Mouse (Mus musculus) lung, embryonic 16.5 days (tissue): ENCODE results near the gene Mcm3. TPM values are rescaled to one million over a fixed set of nuclear protein-coding genes. Genes with fewer than 3 reads are reported as not detected.
"Not testable (repeated sequence)": the region's sequence is repeated elsewhere in the genome, so short reads cannot be mapped to it uniquely, and the experiment has no call there.

Experiments used
- ATAC-seq: fragments of 200-750 bp; cut with Nextera tagmentation; 2 replicates; pipeline ENCODE4 v1.8.0; 2017; ENCODE audit warnings: low read depth, mild to moderate bottlenecking, moderate library complexity
- H3K27ac ChIP-seq: fragments of 300-500 bp; sonication (generic); 2 replicates; pipeline ENCODE4 v1.5.1; 2014; ENCODE audit warnings: mild to moderate bottlenecking, control low read depth, low read length
- H3K27me3 ChIP-seq: fragments of 300-500 bp; sonication (generic); 2 replicates; pipeline ENCODE4 v1.6.1; 2014; ENCODE audit warnings: low read depth, low read length, mixed read lengths; ENCODE audit not compliant: control insufficient read depth, insufficient read depth
- H3K36me3 ChIP-seq: fragments of 300-500 bp; sonication (generic); 2 replicates; pipeline ENCODE4 v1.6.1; 2014; ENCODE audit warnings: low read length; ENCODE audit not compliant: control insufficient read depth, insufficient read depth
- H3K4me1 ChIP-seq: fragments of 300-500 bp; sonication (generic); replicated peaks from 2 replicates; pipeline ENCODE4 v1.6.1; 2014; ENCODE audit warnings: low read length, mixed read lengths; ENCODE audit not compliant: control insufficient read depth, insufficient read depth
- H3K4me2 ChIP-seq: fragments of 300-500 bp; sonication (generic); 2 replicates; pipeline ENCODE4 v1.6.1; 2014; ENCODE audit warnings: low read depth, low read length, control low read depth
- H3K4me3 ChIP-seq: fragments of 300-500 bp; sonication (generic); 2 replicates; pipeline ENCODE4 v1.5.1; 2014; ENCODE audit warnings: mild to moderate bottlenecking, low read length, control low read depth
- H3K9ac ChIP-seq: fragments of 300-500 bp; sonication (generic); 2 replicates; pipeline ENCODE4 v1.6.1; 2014; ENCODE audit warnings: low read length, control low read depth
- H3K9me3 ChIP-seq: fragments of 300-500 bp; sonication (generic); 2 replicates; pipeline ENCODE4 v1.6.1; 2016; ENCODE audit warnings: low read length; ENCODE audit not compliant: control insufficient read depth
- WGBS: fragments of 180-500 bp; shearing (Covaris S2); extraction: QIAGEN DNeasy Blood & Tissue Kit; methylation state at CpG from one replicate; pipeline ENCODE4 v1.1.7; 2014; 5-methylcytosine and 5-hydroxymethylcytosine counted together
- polyA plus RNA-seq: library from polyadenylated mRNA; unstranded; fragments of >200 nt; fragmentation: Nextera tagmentation; extraction: Ambion mirVana; gene quantifications from 2 replicates; pipeline ENCODE4 v1.2.1, GENCODE M21; 2015

The Mcm3 gene
- polyA plus RNA-seq, 1 experiment from 2014 or later, result 165 TPM

DNA sequence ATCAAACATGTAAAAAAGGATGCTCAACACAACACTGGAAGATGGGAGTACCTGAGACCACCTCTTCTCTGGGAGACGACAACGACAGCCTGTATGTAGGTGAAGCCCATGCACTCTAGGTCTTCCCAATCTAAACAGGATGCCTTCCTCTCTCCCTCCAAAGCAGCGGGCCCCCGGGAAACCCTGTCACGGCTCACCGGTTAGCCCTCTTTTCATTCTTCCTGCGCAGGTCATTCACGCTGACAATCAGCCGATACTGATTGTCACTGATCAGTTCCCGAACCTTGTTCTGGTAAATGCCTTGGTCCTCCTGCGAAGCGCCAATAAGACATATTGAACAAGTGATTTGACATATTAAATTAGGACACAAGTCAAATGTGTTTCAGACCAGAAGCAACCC lies 2.5 kb downstream of the Mcm3 start:
- Histone ChIP-seq H3K36me3 (peaks cover 33% of the 10 kb centered on the region), H3K4me1 (peaks cover 12% of the 10 kb centered on the region), H3K27me3 (no peaks in the 10 kb centered on the region), H3K4me2 (no peak overlapping the region), H3K27ac (peak overlapping the region; percentile 6; the same call in 1 of the 2 replicates), H3K4me3 (no peak overlapping the region), H3K9me3 (no peaks in the 10 kb centered on the region), H3K9ac (no peak overlapping the region)
- no peak for ATAC-seq
- 82% methylated on average over 12 of the region's 12 CpGs for WGBS

DNA sequence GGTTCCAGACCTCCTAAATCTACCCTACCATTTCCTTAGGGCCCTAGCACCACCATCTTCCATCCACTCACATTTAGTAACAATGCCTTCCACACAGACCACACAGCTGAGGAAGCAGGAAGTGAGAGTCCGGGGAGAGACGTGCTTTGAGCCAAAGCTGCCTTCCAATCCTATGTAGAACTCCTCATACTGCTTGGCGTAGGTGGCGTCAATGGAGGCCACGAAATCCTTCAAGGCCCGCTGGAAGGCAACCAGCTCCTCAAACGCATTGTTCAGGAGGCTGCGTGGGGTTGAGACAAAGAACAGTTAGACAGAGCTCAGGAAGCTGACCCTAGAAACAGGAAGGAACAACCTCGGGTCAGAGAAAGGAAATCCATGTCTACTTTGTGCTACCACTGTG lies 2.9 kb downstream of the Mcm3 start:
- peaks cover 12% of the 10 kb centered on the region for H3K4me1 ChIP-seq
- H3K4me3 ChIP-seq, result no peak overlapping the region
- no peak overlapping the region for H3K9ac ChIP-seq
- H3K27me3 ChIP-seq, result no peaks in the 10 kb centered on the region
- H3K36me3 ChIP-seq, result peaks cover 37% of the 10 kb centered on the region
- 85% methylated on average over 9 of the region's 9 CpGs for WGBS
- ATAC-seq, result no peak
- H3K27ac ChIP-seq, result peak overlapping the region; percentile 55
- no peaks in the 10 kb centered on the region for H3K9me3 ChIP-seq
- H3K4me2 ChIP-seq, result no peak overlapping the region

DNA sequence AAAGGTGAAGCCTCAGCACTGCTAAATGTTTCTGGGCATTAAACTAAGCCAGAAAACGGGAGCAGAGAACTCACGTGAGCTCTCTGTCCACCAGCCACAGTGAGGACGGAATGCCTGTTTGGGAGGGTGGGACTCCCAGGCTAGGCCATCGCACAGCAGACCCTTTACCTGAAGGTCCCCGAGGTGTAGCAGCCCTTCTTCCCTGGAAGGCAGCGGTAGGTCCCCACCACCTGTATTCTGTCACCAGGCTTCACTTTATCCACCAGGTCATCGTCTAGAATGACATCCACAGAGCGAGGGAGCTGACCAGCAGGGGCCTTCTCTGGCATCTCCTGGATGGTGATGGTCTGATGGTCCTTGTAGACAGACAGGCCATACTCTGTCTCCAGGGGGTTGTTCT lies 5.6 kb downstream of the Mcm3 start:
- H3K9me3 ChIP-seq, result no peaks in the 10 kb centered on the region
- H3K27me3 ChIP-seq, result no peaks in the 10 kb centered on the region
- 86% methylated on average over 8 of the region's 8 CpGs for WGBS
- H3K4me3 ChIP-seq, result no peak overlapping the region
- H3K36me3 ChIP-seq, result peaks cover 52% of the 10 kb centered on the region
- no peak overlapping the region for H3K27ac ChIP-seq
- H3K4me1 ChIP-seq, result peaks cover 12% of the 10 kb centered on the region
- H3K4me2 ChIP-seq, result no peak overlapping the region
- no peak for ATAC-seq
- H3K9ac ChIP-seq, result no peak overlapping the region

DNA sequence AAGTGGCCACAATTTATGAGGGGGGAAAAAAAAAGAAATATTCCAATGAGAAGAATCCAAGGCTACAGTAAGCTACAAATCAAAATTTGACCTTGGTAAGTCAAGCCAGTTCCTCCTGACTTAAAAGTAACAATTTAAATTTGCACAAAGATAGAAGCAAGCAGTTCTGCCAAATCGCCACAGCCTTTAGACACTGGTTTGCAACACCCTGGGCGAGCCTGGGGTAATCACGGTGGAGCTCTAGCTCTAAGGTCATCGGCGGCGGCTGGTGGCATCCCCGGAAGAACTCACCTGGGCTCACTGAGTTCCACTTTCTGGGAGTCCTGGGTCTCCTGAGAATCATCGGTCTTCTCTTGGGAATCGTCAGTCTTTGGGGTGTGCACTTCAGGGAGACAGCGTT lies 15.6 kb downstream of the Mcm3 start:
- ATAC-seq, result no peak
- no peaks in the 10 kb centered on the region for H3K4me1 ChIP-seq
- 90% methylated on average over 10 of the region's 10 CpGs for WGBS
- no peak overlapping the region for H3K4me3 ChIP-seq
- H3K9ac ChIP-seq, result no peak overlapping the region
- no peaks in the 10 kb centered on the region for H3K27me3 ChIP-seq
- no peaks in the 10 kb centered on the region for H3K9me3 ChIP-seq
- peaks cover 59% of the 10 kb centered on the region for H3K36me3 ChIP-seq
- H3K4me2 ChIP-seq, result no peak overlapping the region
- H3K27ac ChIP-seq, result no peak overlapping the region

DNA sequence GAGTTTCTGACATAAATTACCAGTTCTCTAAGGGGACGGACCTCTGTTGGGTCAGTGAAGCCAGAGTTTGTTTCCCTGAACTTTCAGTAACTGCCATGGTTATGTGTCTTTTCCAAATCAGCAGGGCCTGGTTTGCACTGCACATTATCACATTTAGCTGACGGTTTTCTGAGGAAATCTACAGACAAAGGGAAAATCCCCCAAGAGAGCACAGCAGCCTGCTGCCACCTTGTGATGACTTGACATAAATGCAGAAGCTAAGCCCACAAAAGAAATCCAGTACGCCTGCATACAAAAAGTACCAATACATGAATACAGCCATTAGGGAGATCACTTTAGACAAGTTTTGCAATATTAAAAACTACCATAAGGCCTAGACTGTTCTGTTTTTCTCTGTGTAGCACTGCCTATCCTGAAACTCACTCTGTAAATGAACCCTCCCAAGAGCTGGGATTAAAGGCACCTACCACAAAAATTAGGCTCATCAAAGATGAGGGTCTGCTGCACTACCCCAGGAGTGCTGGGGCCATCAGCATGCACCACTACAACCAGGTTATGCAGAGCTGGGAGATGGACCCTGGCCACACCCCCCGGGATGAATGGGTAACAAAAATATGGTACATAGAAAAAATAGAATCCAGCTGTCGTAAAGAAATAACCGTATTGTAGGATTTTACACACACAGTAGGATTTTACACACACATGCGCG lies 18.3 kb downstream of the Mcm3 start:
- Histone ChIP-seq H3K9me3 (no peaks in the 10 kb centered on the region), H3K4me3 (no peak overlapping the region), H3K4me2 (no peak overlapping the region), H3K9ac (no peak overlapping the region), H3K27me3 (no peaks in the 10 kb centered on the region), H3K36me3 (peaks cover 37% of the 10 kb centered on the region), H3K4me1 (no peaks in the 10 kb centered on the region), H3K27ac (no peak overlapping the region)
- no peak for ATAC-seq
- WGBS, result 80% methylated on average over 8 of the region's 8 CpGs

DNA sequence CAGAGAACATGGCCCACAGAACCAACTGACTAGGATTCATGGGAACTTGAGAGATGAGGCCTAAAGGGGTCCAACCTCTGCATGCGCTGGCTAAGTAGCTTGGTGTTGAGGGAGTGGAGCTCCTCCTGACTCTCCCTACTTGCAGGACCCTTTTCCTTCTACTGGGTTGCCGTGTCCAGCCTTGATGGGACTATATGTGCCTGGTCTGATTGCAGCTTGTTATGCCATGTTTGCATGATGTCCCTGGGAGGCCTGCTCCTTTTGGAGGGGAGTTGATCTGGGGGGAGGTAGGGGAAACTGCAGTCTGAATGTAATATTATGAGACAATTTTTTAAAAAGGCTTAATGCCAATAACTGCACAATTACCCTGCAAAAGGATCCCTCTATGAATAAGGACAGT lies 18.8 kb downstream of the Mcm3 start:
- Histone ChIP-seq H3K4me2 (no peak overlapping the region), H3K27me3 (no peaks in the 10 kb centered on the region), H3K9ac (no peak overlapping the region), H3K9me3 (no peaks in the 10 kb centered on the region), H3K27ac (no peak overlapping the region), H3K4me1 (no peaks in the 10 kb centered on the region), H3K36me3 (peaks cover 31% of the 10 kb centered on the region), H3K4me3 (no peak overlapping the region)
- WGBS, result 77% methylated on average over 2 of the region's 2 CpGs
- no peak for ATAC-seq

DNA sequence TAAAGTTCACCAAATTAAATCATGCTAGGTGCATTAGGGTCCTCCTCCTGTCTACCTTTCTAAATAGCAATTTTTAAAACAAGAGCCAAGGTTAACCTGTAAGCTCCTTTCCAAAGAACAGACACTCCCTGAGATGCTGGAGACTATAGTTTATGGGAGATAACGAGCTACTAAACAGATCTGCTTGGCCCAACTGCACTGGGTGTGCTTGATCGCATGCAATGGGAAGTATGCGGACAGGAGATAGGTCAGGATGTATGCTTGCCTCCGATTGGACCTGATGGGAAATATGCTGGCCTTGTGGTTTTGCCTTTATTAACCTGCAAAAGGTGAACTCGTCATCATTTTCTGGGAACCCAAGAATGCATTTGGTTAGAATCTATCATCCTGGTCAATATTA lies 24.9 kb downstream of the Mcm3 start:
- Histone ChIP-seq H3K9ac (no peak overlapping the region), H3K4me1 (no peaks in the 10 kb centered on the region), H3K4me3 (no peak overlapping the region), H3K36me3 (peaks cover 3% of the 10 kb centered on the region; the same call in 1 of the 2 replicates), H3K9me3 (no peaks in the 10 kb centered on the region), H3K4me2 (no peak overlapping the region), H3K27me3 (no peaks in the 10 kb centered on the region), H3K27ac (no peak overlapping the region)
- ATAC-seq, result no peak
- WGBS, result 88% methylated on average over 5 of the region's 5 CpGs

DNA sequence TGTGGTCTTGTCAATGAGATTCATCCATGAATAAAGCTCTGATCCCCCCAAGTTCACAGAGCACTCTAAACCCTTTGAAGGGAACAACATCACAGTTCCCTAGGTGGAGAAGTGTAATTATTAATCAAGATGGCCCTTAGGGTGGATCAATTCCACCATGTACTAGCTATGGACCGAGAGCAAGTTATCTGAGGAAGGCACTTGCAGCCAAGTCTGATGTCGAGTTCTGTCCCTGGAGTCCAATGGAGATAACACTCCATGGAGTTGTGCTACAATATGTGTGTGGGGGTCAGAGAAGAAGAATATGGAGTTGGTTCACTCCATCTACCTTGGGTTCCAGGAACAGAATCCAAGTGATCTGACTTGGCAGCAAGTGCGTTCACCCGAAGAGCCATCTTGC lies 25.4 kb downstream of the Mcm3 start:
- 91% methylated on average over 4 of the region's 4 CpGs for WGBS
- Histone ChIP-seq H3K4me2 (no peak overlapping the region), H3K36me3 (peaks cover 3% of the 10 kb centered on the region; the same call in 1 of the 2 replicates), H3K4me3 (no peak overlapping the region), H3K27ac (no peak overlapping the region), H3K4me1 (no peaks in the 10 kb centered on the region), H3K27me3 (no peaks in the 10 kb centered on the region), H3K9ac (no peak overlapping the region), H3K9me3 (no peaks in the 10 kb centered on the region)
- no peak for ATAC-seq

DNA sequence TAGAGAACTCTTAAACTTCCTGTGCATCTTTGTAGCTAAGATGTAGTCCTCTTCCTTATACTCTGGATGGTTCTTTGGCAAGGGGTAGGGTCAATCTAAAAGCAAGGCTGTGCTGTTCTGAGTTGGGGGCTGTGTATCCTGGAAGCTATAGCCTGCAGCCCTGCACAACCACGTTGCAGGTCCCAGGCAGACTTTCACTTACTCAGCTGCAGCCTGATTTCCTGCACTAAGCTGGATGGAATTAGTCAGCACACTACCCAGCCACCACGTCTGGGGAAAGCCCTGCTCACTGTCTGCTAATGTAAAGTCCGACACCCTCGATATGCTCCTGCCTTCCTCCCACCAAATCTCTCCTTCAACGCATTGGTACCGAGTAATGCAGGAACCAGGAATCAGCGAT lies 28.7 kb downstream of the Mcm3 start:
- no peak overlapping the region for H3K4me2 ChIP-seq
- H3K4me3 ChIP-seq, result no peak overlapping the region
- ATAC-seq, result no peak
- no peaks in the 10 kb centered on the region for H3K4me1 ChIP-seq
- 63% methylated on average over 7 of the region's 7 CpGs for WGBS
- H3K27ac ChIP-seq, result no peak overlapping the region
- no peaks in the 10 kb centered on the region for H3K36me3 ChIP-seq
- H3K27me3 ChIP-seq, result no peaks in the 10 kb centered on the region
- H3K9me3 ChIP-seq, result no peaks in the 10 kb centered on the region
- no peak overlapping the region for H3K9ac ChIP-seq

DNA sequence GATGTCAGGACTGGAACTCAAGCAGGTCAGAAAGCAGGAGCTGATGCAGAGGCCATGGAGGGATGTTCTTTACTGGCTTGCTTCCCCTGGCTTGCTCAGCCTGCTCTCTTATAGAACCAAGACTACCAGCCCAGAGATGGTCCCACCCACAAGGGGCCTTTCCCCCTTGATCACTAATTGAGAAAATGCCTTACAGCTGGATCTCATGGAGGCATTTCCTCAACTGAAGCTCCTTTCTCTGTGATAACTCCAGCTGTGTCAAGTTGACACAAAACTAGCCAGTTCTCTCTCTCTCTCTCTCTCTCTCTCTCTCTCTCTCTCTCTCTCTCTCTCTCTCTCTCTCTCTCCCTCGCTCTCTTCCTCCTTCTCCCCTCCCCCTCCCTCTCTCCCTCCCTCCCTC lies 29.6 kb downstream of the Mcm3 start, which contains the start of gene Il17f:
Gene Il17f (minus strand): TSS at position 101 of the 400 bp plus-strand sequence.
- WGBS, result 80% methylated on average over 1 of the region's 1 CpGs
- not testable (repeated sequence) for H3K9me3 ChIP-seq, H3K9ac ChIP-seq, H3K4me1 ChIP-seq, H3K27ac ChIP-seq, H3K36me3 ChIP-seq, ATAC-seq, H3K4me2 ChIP-seq, H3K27me3 ChIP-seq, H3K4me3 ChIP-seq
